Mouse (Mus musculus) naive thymus-derived CD4-positive, alpha-beta T cell, adult 2 months (primary cell): ENCODE data around the gene Ankle1.
"Not testable (repeated sequence)": the region's sequence is repeated elsewhere in the genome, so short reads cannot be mapped to it uniquely, and the experiment has no call there.

Experiments
- DNase-seq: peaks from one replicate; pipeline ENCODE4 v3.0.0-alpha.2; 2011; ENCODE audit warnings: low read depth

Ankle1 gene

GRCm38 (mm10) chr8:71407441-71407840, 1.6 kb downstream of the Ankle1 start:
- no peak for DNase-seq

GRCm38 (mm10) chr8:71408231-71408630, 2.4 kb downstream of the Ankle1 start:
- DNase-seq, result no peak

GRCm38 (mm10) chr8:71411535-71412273, 5.9 kb downstream of the Ankle1 start:
- DNase-seq, result peak; percentile 71

- no peak for DNase-seq
Measured at GRCm38 (mm10) chr8:71422121-71422520, 16.3 kb downstream of the Ankle1 start.

GRCm38 (mm10) chr8:71432935-71433334, 27.1 kb downstream of the Ankle1 start:
- not testable (repeated sequence) for DNase-seq

GRCm38 (mm10) chr8:71437041-71437440, 31.2 kb downstream of the Ankle1 start:
- DNase-seq, result no peak

GRCm38 (mm10) chr8:71441404-71441803, 35.6 kb downstream of the Ankle1 start:
- DNase-seq, result peak; percentile 85

GRCm38 (mm10) chr8:71445096-71445495, 39.3 kb downstream of the Ankle1 start:
- no peak for DNase-seq

- DNase-seq, result no peak
Measured at GRCm38 (mm10) chr8:71451337-71451736, 45.5 kb downstream of the Ankle1 start.

GRCm38 (mm10) chr8:71451777-71452176, 46.0 kb downstream of the Ankle1 start:
- DNase-seq, result no peak

GRCm38 (mm10) chr8:71452669-71453068, 46.9 kb downstream of the Ankle1 start:
- DNase-seq, result no peak

- DNase-seq, result no peak
Measured at GRCm38 (mm10) chr8:71454668-71455067, 48.9 kb downstream of the Ankle1 start.

- DNase-seq, result no peak
Measured at GRCm38 (mm10) chr8:71456906-71457305, 51.1 kb downstream of the Ankle1 start.

GRCm38 (mm10) chr8:71457659-71458270, 52.0 kb downstream of the Ankle1 start:
- no peak for DNase-seq
